Mouse (Mus musculus) forebrain, embryonic 13.5 days (tissue): ENCODE measurements around the gene Natd1. TPM values are rescaled to one million over a fixed set of nuclear protein-coding genes. Genes with fewer than 3 reads are reported as not detected.
A peak's percentile ranks its signal among the peaks of the same experiment; 100 is the strongest.

Source experiments
- ATAC-seq: fragments of 200-750 bp; cut with Nextera tagmentation; 2 replicates; pipeline ENCODE4 v1.8.0; 2017
- H3K27ac ChIP-seq: fragments of 300-500 bp; sonication (generic); 2 replicates; pipeline ENCODE4 v1.5.1; 2015; ENCODE audit warnings: inconsistent platforms, mild to moderate bottlenecking, moderate library complexity
- H3K27me3 ChIP-seq: fragments of 300-500 bp; sonication (generic); 2 replicates; pipeline ENCODE4 v1.6.1; 2015; ENCODE audit warnings: mild to moderate bottlenecking, inconsistent platforms
- H3K36me3 ChIP-seq: fragments of 300-500 bp; sonication (generic); 2 replicates; pipeline ENCODE4 v1.6.1; 2015; ENCODE audit warnings: mild to moderate bottlenecking, inconsistent platforms; ENCODE audit not compliant: poor library complexity, severe bottlenecking
- H3K4me1 ChIP-seq: fragments of 300-500 bp; sonication (generic); 2 replicates; pipeline ENCODE4 v1.6.1; 2015; ENCODE audit warnings: inconsistent platforms
- H3K4me2 ChIP-seq: fragments of 300-500 bp; sonication (generic); 2 replicates; pipeline ENCODE4 v1.6.1; 2015; ENCODE audit warnings: inconsistent platforms, mild to moderate bottlenecking, moderate library complexity
- H3K4me3 ChIP-seq: fragments of 300-500 bp; sonication (generic); 2 replicates; pipeline ENCODE4 v1.5.1; 2015; ENCODE audit warnings: mild to moderate bottlenecking, inconsistent platforms
- H3K9ac ChIP-seq: fragments of 300-500 bp; sonication (generic); 2 replicates; pipeline ENCODE4 v1.6.1; 2015; ENCODE audit warnings: mild to moderate bottlenecking, inconsistent platforms
- H3K9me3 ChIP-seq: fragments of 300-500 bp; sonication (generic); replicated peaks from 2 replicates; pipeline ENCODE4 v1.6.1; 2016; ENCODE audit warnings: inconsistent platforms
- WGBS: fragments of 180-500 bp; shearing (Covaris S2); methylation state at CpG from one replicate; pipeline ENCODE4 v1.1.7; 2015; 5-methylcytosine and 5-hydroxymethylcytosine counted together
- polyA plus RNA-seq: library from polyadenylated mRNA; unstranded; fragments of >200 nt; fragmentation: Nextera tagmentation; extraction: Ambion mirVana; gene quantifications from 2 replicates; pipeline ENCODE4 v1.2.1, GENCODE M21; 2015

The Natd1 gene
- polyA plus RNA-seq, 1 experiment from 2014 or later, result 33.7 TPM

GRCm38 (mm10) chr11:60931282-60931868 is 16.8 kb upstream of the Natd1 start:
- Histone ChIP-seq H3K4me2 (peak overlapping the region; percentile 84), H3K27me3 (peaks cover 6% of the 10 kb centered on the region; the same call in 1 of the 2 replicates), H3K9me3 (no peaks in the 10 kb centered on the region), H3K9ac (peak overlapping the region; percentile 82), H3K4me1 (peaks cover 39% of the 10 kb centered on the region), H3K27ac (no peak overlapping the region), H3K4me3 (peak overlapping the region; percentile 67), H3K36me3 (no peaks in the 10 kb centered on the region)
- WGBS, result 2% methylated on average over 30 of the region's 30 CpGs
- no peak for ATAC-seq

- no peak for ATAC-seq
- Histone ChIP-seq H3K9ac (peak overlapping the region; percentile 82), H3K4me1 (peaks cover 36% of the 10 kb centered on the region), H3K9me3 (no peaks in the 10 kb centered on the region), H3K27me3 (peaks cover 6% of the 10 kb centered on the region; the same call in 1 of the 2 replicates), H3K36me3 (no peaks in the 10 kb centered on the region), H3K4me3 (peak overlapping the region; percentile 67), H3K4me2 (peak overlapping the region; percentile 84), H3K27ac (no peak overlapping the region)
- WGBS, result 32% methylated on average over 7 of the region's 7 CpGs
Observed at GRCm38 (mm10) chr11:60930724-60931281, 16.3 kb upstream of the Natd1 start.

GRCm38 (mm10) chr11:60927264-60927663 is 12.7 kb upstream of the Natd1 start:
- Histone ChIP-seq H3K4me2 (peak overlapping the region; percentile 48), H3K9me3 (no peaks in the 10 kb centered on the region), H3K36me3 (no peaks in the 10 kb centered on the region), H3K27me3 (peaks cover 6% of the 10 kb centered on the region; the same call in 1 of the 2 replicates), H3K4me3 (peak overlapping the region; percentile 21), H3K9ac (peak overlapping the region; percentile 17; the same call in 1 of the 2 replicates), H3K27ac (no peak overlapping the region), H3K4me1 (peaks cover 16% of the 10 kb centered on the region)
- WGBS, result 1% methylated on average over 9 of the region's 9 CpGs
- ATAC-seq, result peak; percentile 74

DNA sequence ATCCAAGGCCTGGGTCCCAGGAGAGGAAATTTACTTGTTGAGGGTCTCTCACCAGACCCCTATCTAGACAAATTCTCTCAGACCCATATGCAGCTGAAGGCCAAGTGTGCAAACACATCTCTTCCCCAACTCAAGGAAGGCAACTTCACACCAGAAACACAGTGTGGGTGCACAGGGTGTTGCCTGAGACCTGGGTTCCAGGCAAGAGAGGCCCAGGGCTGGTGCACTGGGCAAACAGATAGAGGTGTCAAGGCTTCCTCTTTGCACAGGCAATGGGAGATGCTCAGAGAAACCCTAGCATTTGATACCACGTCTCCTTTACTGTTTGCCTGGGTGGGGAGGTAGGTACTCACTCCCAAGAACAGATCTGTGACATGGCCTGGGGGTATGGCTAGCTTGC is 10.4 kb upstream of the Natd1 start:
- ATAC-seq, result no peak
- H3K4me2 ChIP-seq, result no peak overlapping the region
- no peak overlapping the region for H3K4me3 ChIP-seq
- H3K9me3 ChIP-seq, result no peaks in the 10 kb centered on the region
- peaks cover 10% of the 10 kb centered on the region for H3K4me1 ChIP-seq
- H3K27ac ChIP-seq, result no peak overlapping the region
- no peaks in the 10 kb centered on the region for H3K36me3 ChIP-seq
- 88% methylated on average over 1 of the region's 1 CpGs for WGBS
- no peaks in the 10 kb centered on the region for H3K27me3 ChIP-seq
- H3K9ac ChIP-seq, result no peak overlapping the region

DNA sequence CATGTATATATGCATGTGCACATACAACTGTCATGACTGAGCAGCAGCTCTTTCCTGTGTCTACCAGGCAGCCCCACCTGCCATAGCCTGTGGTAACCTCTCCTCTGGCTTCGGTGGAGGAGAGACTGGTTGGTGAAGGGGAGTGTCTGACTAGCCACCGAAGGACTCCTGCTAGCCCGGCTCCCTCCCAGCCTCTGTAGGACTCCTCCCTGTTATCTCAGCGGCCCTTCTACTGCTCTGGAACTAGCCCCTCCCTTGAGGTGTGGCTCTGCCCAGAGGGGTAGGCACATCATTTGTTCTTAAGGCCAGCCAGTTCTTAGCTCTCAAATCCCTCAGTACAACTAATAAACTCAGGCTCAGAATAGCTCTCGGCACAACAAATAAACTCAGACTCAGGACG is 9.9 kb upstream of the Natd1 start:
- Histone ChIP-seq H3K27ac (no peak overlapping the region), H3K27me3 (no peaks in the 10 kb centered on the region), H3K4me2 (no peak overlapping the region), H3K9me3 (no peaks in the 10 kb centered on the region), H3K4me1 (peaks cover 10% of the 10 kb centered on the region), H3K4me3 (no peak overlapping the region), H3K9ac (no peak overlapping the region), H3K36me3 (no peaks in the 10 kb centered on the region)
- 63% methylated on average over 6 of the region's 6 CpGs for WGBS
- no peak for ATAC-seq

DNA sequence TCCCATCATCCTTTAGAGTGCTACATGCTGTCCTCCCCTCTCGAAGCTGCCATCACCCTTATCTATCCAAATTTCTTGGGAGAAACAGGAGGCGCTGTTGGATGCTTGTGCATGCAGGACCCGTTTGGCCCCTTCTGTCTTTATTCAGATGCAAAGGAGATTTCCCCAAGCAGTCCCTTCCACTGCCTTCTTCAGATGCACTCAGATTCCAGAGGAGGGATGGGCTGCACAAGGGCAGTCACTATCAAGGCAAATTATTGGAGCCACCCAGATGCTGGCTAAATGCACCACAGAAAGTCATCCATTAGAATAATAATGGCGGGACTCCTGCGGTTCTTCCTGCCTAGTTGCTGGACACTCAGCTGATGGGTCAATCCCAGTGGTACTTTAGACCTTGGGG is 8.4 kb upstream of the Natd1 start:
- no peaks in the 10 kb centered on the region for H3K36me3 ChIP-seq
- no peaks in the 10 kb centered on the region for H3K27me3 ChIP-seq
- ATAC-seq, result no peak
- no peaks in the 10 kb centered on the region for H3K9me3 ChIP-seq
- H3K4me2 ChIP-seq, result no peak overlapping the region
- no peak overlapping the region for H3K4me3 ChIP-seq
- no peak overlapping the region for H3K27ac ChIP-seq
- no peak overlapping the region for H3K9ac ChIP-seq
- peaks cover 10% of the 10 kb centered on the region for H3K4me1 ChIP-seq
- WGBS, result 66% methylated on average over 5 of the region's 5 CpGs

GRCm38 (mm10) chr11:60922195-60922594 is 7.6 kb upstream of the Natd1 start:
- Histone ChIP-seq H3K9ac (no peak overlapping the region), H3K4me2 (no peak overlapping the region), H3K4me1 (peaks cover 4% of the 10 kb centered on the region; the same call in 1 of the 2 replicates), H3K27ac (no peak overlapping the region), H3K36me3 (no peaks in the 10 kb centered on the region), H3K27me3 (no peaks in the 10 kb centered on the region), H3K4me3 (no peak overlapping the region), H3K9me3 (no peaks in the 10 kb centered on the region)
- WGBS, result 81% methylated on average over 1 of the region's 1 CpGs
- no peak for ATAC-seq

GRCm38 (mm10) chr11:60920021-60920420 is 5.5 kb upstream of the Natd1 start:
- Histone ChIP-seq H3K4me3 (no peak overlapping the region), H3K36me3 (no peaks in the 10 kb centered on the region), H3K9me3 (no peaks in the 10 kb centered on the region), H3K9ac (no peak overlapping the region), H3K27me3 (no peaks in the 10 kb centered on the region), H3K4me2 (no peak overlapping the region), H3K27ac (no peak overlapping the region), H3K4me1 (no peaks in the 10 kb centered on the region)
- ATAC-seq, result no peak; the same call in 1 of the 2 replicates
- WGBS, result 84% methylated on average over 2 of the region's 2 CpGs

DNA sequence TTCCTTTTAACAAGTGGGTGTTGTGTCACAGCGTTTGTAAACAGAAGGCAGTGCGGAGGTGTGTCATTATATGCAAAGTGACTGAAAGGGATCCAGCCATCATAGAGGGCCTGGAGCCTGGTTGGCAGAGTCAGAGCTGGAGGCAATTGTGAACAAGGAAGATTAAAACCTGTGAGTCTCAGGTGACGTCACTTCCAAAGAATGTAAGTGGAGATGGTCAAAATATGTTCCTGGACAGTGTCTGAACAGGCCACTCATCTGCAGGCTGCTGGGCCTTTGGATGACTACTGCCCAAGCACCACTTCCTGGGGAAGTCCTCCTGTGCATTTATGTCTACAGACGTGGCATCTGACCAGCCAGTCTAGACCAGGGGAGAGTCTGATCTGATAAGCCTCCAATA is 651 bp upstream of the Natd1 start:
- Histone ChIP-seq H3K4me3 (no peak overlapping the region), H3K27ac (no peak overlapping the region), H3K9ac (no peak overlapping the region), H3K36me3 (no peaks in the 10 kb centered on the region), H3K9me3 (no peaks in the 10 kb centered on the region), H3K4me1 (peaks cover 28% of the 10 kb centered on the region), H3K4me2 (no peak overlapping the region), H3K27me3 (no peaks in the 10 kb centered on the region)
- WGBS, result 85% methylated on average over 4 of the region's 4 CpGs
- ATAC-seq, result no peak

GRCm38 (mm10) chr11:60913301-60914196 is 1.0 kb downstream of the Natd1 start:
- no peaks in the 10 kb centered on the region for H3K9me3 ChIP-seq
- no peaks in the 10 kb centered on the region for H3K36me3 ChIP-seq
- H3K9ac ChIP-seq, result peak overlapping the region; percentile 93
- under 1% methylated on average over 72 of the region's 86 CpGs for WGBS
- peak overlapping the region; percentile 84 for H3K4me2 ChIP-seq
- H3K27ac ChIP-seq, result peak overlapping the region; percentile 77
- peak overlapping the region; percentile 70 for H3K4me3 ChIP-seq
- no peaks in the 10 kb centered on the region for H3K27me3 ChIP-seq
- ATAC-seq, result peak; percentile 95
- H3K4me1 ChIP-seq, result peaks cover 28% of the 10 kb centered on the region

DNA sequence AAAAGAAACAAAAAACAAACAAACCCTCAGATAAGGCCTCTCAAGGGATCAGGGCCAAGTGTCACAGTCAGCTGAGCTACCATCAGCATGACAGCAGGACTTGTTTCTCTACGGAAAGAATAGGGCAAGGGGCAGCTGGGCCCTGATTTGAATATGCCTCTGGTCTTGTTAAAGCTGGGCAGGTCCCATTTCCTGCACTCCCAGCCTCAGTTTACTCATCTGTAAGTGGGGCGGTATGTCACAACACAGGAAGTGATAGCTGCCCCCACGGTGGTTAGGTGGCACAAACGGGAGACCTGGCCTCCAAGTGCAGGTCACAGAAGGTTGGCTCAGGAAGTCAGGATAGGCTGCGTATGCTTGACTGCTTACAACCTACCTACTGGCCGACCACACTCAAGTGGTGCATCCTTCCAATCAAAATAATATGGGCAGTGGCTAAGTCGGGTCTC is 2.0 kb downstream of the Natd1 start:
- 32% methylated on average over 7 of the region's 7 CpGs for WGBS
- peak overlapping the region; percentile 70 for H3K4me3 ChIP-seq
- peaks cover 28% of the 10 kb centered on the region for H3K4me1 ChIP-seq
- H3K4me2 ChIP-seq, result peak overlapping the region; percentile 84
- H3K9ac ChIP-seq, result peak overlapping the region; percentile 93
- no peaks in the 10 kb centered on the region for H3K27me3 ChIP-seq
- no peaks in the 10 kb centered on the region for H3K9me3 ChIP-seq
- H3K36me3 ChIP-seq, result no peaks in the 10 kb centered on the region
- no peak overlapping the region for H3K27ac ChIP-seq
- ATAC-seq, result no peak

- Histone ChIP-seq H3K36me3 (peaks cover 23% of the 10 kb centered on the region), H3K27ac (no peak overlapping the region), H3K9me3 (no peaks in the 10 kb centered on the region), H3K4me3 (no peak overlapping the region), H3K4me1 (peaks cover 24% of the 10 kb centered on the region), H3K27me3 (no peaks in the 10 kb centered on the region), H3K4me2 (no peak overlapping the region), H3K9ac (no peak overlapping the region)
- WGBS, result 77% methylated on average over 1 of the region's 1 CpGs
- ATAC-seq, result no peak
Observed at GRCm38 (mm10) chr11:60909626-60910025, 4.9 kb downstream of the Natd1 start.
